Mouse (Mus musculus) telencephalon, adult 2 months (tissue): ENCODE results near the gene Ercc6l.

Experiments
- DNase-seq: peaks from one replicate; pipeline ENCODE4 v3.0.0-alpha.2; 2011; ENCODE audit warnings: low read depth, low spot score

The Ercc6l gene

GRCm38 (mm10) chrX:102156618-102157422 is at the start of gene Ercc6l:
Ercc6l (minus strand) TSS chrX:102157091.
- peak; percentile 81 for DNase-seq

GRCm38 (mm10) chrX:102190840-102191239 is 33.9 kb upstream of the Ercc6l start:
- no peak for DNase-seq

- DNase-seq = no peak
These were observed 32.7 kb upstream of the Ercc6l start for GRCm38 (mm10) chrX:102189581-102189980.

- peak; percentile 67 for DNase-seq
These were observed 32.0 kb upstream of the Ercc6l start, which contains the start of gene Rps4x for GRCm38 (mm10) chrX:102188712-102189497. Rps4x (minus strand) TSS chrX:102189394.

GRCm38 (mm10) chrX:102187023-102187699 is 30.3 kb upstream of the Ercc6l start:
- DNase-seq = no peak

- no peak for DNase-seq
These were observed 25.7 kb upstream of the Ercc6l start for GRCm38 (mm10) chrX:102182575-102182974.

- DNase-seq = no peak
These were observed 18.8 kb upstream of the Ercc6l start for GRCm38 (mm10) chrX:102175538-102176287.

GRCm38 (mm10) chrX:102170900-102171299 is 14.0 kb upstream of the Ercc6l start:
- DNase-seq = no peak

- no peak for DNase-seq
These were observed 13.2 kb upstream of the Ercc6l start for GRCm38 (mm10) chrX:102170135-102170534.

GRCm38 (mm10) chrX:102169724-102170123 is 12.8 kb upstream of the Ercc6l start:
- DNase-seq = no peak

GRCm38 (mm10) chrX:102166986-102167385 is 10.1 kb upstream of the Ercc6l start:
- no peak for DNase-seq

- no peak for DNase-seq
These were observed 9.6 kb upstream of the Ercc6l start for GRCm38 (mm10) chrX:102166521-102166920.

- DNase-seq = no peak
These were observed 6.6 kb upstream of the Ercc6l start for GRCm38 (mm10) chrX:102163529-102163928.

- DNase-seq = no peak
These were observed 6.2 kb upstream of the Ercc6l start for GRCm38 (mm10) chrX:102163096-102163495.

GRCm38 (mm10) chrX:102160528-102160927 is 3.6 kb upstream of the Ercc6l start:
- no peak for DNase-seq

GRCm38 (mm10) chrX:102159778-102160177 is 2.9 kb upstream of the Ercc6l start:
- no peak for DNase-seq

GRCm38 (mm10) chrX:102157423-102157791 is 516 bp upstream of the Ercc6l start:
- no peak for DNase-seq

GRCm38 (mm10) chrX:102141157-102141556 is 15.7 kb downstream of the Ercc6l start:
- DNase-seq = no peak

- no peak for DNase-seq
These were observed 35.6 kb downstream of the Ercc6l start for GRCm38 (mm10) chrX:102121321-102121720.

- DNase-seq = peak; percentile 98
These were observed 37.6 kb downstream of the Ercc6l start, which contains the start of gene Pin4 for GRCm38 (mm10) chrX:102119042-102119864. Pin4 (plus strand) TSS chrX:102119447.
